Mouse (Mus musculus) testis, postnatal 14 days (tissue): Measurements from ENCODE around the gene Dcaf12.
A peak's percentile ranks its signal among the peaks of the same experiment; 100 is the strongest.

Experiments used
- DNase-seq: peaks from one replicate; pipeline ENCODE4 v3.0.0; 2021; ENCODE audit warnings: low spot score

Gene Dcaf12

DNA sequence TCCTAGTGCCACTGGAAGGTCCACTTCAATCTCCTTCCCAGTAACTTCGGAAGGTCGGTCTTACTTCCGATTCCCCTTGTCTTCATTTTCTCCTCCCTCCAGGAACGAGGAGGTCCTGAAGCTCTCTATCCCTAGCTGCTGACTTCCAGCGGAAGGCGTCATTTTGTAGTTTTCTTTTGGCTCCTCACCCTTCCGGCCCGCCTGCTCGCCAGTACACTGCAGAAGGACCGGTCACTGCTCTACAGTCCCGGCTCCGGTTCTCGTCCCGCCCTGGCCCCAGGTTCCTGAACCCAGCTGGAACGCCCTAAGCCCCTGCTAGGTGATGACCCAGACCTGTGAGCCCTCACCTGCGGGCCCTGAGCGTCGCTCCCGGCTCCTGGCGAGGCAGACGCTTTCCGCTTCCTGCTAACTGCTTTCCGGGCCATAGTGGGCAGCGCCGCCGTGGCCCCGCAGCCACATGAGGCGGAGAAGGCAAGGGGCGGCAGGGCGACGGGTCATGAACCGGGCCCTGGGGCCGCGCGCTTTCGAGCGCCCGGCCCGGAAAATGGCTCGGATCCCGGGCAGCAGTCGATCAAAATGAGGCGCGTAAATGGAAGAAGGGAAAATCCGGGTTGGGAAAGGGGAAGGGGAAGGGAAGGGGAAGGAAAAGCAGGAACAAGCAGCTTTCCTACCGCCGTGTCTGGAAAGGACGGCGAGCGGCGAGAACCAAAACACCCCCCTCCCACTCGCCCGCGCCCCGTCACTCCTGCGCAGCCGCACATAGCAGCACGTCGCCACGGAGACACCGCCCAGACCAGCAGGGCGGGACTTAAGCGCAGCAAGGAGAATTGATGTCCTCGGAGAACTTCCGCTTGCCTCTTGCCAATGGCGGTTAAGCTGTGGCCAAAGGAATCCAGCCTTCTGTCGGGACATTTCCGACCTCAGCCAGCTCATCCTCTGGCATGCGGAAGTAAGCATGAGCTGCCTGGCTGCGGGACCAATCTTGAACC, at the start of gene Dcaf12:
Gene Dcaf12, minus strand, starts transcription at position 749 of the 989 bp plus-strand sequence.
- peak; percentile 92 for DNase-seq

DNA sequence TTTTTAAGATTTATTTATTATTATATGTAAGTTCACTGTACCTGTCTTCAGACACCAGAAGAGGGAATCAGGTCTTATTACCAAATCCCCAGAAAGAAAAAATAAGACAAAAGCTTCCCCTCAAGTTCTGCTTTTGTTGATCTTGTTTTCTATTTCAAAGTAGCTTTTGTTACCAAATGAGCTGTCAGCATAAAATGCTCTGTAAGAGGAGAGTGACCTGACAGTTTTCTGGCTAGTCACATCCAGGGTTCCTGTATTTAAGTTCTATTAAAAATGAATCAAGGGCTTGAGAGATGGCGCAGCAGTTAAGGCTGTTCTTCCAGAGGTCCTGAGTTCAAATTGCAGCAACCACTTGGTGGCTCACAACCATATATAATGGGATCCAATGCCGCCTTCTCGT, 46.4 kb upstream of the Dcaf12 start:
- DNase-seq, result no peak

DNA sequence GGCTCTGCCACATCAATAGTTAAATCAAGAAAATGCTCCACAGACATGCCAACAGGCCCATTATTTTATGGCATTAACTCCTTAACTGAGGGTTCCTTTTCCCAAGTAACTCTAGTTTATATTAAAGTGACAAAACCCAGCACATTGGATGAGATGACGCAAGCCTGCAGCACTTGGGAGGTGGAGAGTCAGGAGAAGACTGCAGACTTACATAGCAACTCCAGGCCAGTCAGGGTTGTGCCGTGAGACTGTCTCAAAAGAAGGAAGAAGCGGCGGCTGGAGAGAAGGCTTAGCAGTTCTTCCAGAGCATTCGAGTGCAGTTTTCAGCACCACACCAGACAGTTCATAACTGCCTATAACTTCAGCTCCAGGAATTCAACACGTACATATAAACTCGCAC, 44.7 kb upstream of the Dcaf12 start:
- DNase-seq, result no peak

DNA sequence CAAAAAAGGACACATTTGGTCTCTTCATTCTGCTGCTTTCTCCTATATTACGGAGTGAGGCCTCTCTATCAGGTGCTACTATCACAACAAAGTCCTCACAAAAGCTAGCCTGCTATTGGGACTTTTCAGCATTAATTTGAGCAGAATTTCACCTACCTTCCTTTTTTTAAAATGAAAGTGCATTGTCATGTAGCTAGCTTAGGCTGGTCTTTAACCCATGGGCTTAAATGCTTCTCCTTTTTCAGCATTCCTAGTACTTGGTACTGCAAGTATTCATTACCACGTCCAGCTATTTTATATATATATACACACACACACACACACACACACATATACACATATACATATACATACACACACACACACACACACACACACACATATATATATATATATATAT, 44.0 kb upstream of the Dcaf12 start:
- no peak for DNase-seq

DNA sequence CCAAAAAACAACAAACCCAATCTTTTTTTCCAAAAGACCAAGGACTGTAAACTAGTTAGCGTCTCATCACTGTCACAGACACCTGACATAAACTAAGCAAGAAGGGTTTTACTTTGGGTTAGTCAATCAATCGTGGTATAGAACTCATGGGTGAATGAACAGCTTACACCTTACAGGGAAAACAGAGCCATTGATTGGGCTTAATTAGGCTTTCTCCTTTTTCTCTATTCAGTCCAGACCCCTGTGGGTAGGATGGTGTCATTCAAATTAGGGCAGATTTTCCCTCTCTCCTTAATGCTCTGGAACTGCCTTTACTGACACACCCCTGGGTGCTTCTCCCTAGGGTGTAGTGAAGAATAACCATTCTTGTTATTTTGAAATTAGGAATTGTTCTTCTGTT, 42.5 kb upstream of the Dcaf12 start:
- no peak for DNase-seq

DNA sequence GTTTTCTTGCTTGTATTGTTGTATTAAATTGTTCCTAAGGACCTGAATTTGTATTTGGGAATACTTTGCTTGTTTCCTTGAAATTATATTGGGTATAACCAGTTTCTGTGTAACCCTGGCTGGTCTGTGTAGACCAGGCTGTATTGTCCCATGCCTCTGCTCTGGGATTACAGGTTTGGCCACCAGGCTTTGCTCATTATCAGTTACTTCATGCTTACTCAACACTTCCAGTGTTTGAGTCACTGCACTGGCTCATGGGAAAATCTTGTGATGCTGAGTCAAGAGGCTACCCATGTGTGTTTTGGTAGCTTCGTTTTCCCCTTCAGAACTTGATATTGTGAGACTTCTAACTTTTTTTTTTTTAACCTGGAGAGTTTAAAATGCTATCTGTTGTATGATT, 38.6 kb upstream of the Dcaf12 start:
- DNase-seq, result no peak

DNA sequence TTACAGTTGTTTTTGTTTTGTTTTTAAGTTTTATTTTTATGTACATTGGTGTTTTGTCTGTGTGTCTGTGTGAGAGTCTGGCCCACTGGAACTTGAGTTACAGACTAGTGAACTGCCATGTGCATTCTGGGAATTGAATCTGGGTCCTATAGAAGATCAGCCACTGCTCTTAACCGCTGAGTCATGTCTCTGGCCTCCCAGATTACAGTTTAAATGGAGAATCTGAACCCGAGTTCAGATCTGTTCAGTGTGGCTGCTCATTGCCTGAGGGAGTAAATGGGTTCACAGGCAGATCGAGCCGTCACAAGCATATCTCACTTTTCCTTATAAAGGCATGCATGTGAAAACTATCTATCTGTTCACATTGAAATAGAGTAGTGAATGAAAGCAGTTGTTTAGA, 38.1 kb upstream of the Dcaf12 start:
- DNase-seq, result no peak

DNA sequence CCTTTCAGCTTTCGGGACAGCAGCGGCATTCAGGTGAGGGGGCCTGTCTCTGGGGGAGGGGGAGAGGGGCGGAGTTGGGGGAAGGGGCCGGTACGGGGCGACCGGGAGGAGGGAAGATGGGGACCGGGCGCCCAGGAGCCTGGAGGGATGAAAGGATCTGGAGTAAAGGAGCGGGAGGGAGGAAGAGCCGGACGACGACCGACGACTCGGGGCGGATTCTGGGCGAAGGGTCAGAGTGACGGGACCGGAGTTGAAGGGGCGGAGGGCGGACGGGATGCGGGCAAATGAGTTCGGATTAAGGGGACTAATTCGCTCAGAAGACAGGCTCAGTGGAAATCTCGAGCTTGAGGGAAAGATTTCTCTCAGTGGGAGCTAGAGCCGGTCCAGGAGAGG, 34.5 kb upstream of the Dcaf12 start:
- DNase-seq, result no peak

DNA sequence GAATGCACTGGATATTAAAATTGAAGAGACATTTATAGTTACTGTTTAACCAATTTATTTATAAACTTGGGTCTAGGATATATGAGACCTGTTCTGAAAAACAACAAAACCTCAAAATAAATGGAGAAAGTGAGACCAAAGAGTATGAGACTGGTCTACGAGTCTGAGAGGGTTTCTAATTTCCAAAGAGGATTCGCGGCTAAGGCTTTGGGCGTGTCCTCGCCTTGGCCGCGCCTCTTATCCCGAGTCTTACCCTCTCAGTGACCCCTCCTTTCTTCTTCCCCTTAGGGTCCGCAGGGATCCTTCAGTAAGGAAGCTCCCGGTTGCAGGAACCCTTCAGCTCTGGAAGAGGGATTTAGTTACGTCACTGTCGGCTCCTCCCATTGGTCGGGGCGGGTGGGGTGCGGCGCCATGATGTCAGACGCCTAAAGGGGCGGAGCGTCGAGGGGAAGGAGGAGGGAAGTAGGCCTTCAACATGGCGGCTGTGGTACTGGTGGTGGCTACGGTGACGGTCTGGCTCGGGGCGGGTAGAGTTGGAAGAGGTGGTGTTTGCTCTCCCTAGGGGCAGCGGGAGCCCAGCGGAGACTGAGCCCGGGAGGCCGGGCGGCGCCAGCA, 34.0 kb upstream of the Dcaf12 start, which contains the start of gene Ubap1:
Gene Ubap1, plus strand, starts transcription at position 413 of the 615 bp plus-strand sequence.
- peak; percentile 96 for DNase-seq

DNA sequence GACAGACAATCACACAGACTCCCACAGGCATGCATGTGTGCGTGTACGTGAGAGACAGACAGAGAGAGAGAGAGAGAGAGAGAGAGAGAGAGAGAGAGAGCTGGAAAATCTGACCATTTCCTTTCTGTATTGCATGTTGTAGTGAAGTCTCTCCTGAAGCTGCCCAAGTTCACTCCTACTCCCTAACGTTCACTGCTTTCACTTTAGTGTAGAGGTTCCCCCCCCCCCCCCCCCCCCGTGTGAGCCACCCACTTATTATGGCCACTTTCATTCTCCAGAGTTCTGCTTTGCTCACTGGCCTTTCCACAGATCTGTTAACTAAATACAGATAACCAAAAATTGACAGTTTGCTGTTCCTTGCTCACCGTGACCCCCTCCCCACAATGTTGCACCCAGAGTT, 33.1 kb upstream of the Dcaf12 start:
- DNase-seq, result no peak

DNA sequence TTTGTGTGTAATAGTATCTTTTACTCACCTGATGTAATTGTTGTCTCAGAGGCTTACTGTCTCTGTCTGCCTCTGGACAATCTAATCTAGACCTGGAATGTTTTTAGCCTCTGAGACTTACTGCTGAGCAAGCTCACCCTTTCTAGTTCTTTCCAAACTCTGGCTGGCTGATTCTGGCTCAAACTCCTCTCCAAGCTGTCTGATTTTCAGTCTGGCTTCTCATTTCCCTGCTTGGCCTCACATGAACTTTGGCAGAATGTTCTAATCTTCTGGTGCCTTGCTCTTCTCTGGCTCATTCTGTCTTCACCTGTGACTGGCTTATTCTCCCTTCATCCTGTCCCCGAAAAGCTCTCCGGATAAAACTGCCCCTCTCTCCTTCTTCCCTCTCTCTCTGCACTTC, 31.3 kb upstream of the Dcaf12 start:
- no peak for DNase-seq

DNA sequence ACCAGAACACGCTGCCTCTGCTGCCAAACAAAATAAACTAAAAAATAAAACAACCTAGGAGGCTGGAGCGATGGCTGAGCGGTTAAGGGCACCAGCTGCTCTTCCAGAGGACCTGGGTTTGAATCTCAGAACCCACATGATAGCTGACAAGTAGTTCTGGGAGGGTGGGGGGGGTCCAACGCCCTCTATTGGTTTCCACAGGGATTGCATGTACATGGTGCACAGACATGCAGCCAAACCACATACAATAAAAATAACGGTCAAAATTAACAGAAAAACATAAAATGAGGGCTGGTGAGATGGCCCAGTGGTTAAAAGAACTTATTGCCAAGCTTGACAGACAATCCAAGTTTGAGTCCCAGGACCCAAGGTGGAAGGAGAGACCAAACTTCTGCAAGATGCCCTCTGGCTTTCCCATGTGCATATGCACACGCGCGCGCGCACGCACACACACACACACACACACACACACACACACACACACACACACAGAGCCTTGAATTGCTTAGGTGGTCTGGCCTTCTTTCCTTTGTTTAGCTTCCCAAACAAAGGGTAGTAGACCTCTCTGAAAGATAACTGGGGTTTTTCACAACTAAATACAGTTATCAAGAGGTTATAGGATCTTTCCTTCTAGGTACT, 26.3 kb upstream of the Dcaf12 start:
- no peak for DNase-seq

DNA sequence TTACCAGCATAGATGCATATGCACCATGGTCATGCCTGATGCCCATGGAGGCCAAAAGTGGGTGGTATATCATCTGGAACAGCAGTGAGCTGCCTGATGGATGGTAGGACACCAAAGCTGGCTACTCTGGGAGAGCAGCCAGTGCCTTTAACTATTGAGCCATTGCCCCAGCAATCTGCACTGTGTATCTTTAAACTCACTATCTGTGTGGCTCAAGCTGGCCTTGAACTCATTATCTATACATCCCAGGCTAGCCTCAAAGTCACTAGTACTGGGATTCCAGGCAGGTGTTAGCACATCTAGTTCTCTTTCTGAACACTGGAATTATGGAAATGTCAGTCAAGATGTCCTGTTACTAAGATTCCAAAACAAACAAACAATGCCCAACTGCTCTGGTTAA, 21.9 kb upstream of the Dcaf12 start:
- no peak for DNase-seq

DNA sequence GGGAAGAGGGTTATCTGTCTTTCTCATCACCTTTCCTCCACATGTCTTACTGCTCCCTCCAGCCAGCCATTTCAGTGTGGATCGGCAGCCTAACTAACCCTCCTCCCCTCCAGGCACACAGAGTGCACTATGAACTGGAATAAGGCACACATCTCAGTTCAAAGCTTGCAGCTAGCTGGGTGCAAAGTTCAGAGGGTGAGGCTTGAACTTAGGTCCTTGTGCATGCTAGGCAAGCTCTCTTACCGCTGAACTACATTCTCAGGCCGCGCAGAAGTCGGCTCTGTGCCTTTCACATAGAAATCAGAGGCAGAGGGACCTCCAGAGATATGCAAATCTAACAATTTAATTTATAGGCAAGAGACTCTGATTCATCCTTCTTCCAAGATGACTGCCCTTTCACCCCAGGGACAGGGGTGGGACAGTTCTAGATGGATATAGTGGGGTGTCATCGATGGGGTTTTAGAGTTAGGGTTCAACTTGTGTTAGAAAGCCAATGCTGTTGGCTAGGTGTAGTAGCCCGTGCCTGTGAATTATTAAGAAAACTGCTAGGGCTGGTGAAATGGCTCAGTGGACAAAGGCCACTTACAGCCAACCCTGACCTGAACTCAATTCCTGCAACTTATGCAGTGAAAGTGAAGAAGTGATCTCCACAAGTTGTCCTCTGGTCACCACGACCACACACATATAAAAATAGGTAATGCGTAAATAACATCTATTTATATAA, 17.2 kb upstream of the Dcaf12 start:
- DNase-seq, result no peak

DNA sequence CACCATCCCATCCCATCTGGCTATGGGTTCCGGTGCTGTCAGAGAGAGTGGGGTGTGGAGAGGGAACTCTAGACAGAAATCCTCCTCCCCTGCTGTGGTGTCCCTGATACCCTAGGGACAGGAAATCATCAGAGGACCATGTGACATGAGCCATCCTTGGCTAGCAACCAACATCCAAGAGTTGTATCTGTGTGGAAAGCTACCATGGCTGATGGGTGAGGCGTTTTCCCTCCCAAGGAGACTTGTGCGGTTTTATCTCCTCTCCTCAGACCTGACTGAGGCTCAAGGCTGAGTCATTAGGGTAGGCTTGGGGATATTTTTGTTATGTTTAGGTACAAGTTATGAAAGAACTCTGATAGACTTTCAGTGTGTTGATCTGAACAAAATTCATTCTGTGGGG, 16.4 kb upstream of the Dcaf12 start:
- no peak for DNase-seq

DNA sequence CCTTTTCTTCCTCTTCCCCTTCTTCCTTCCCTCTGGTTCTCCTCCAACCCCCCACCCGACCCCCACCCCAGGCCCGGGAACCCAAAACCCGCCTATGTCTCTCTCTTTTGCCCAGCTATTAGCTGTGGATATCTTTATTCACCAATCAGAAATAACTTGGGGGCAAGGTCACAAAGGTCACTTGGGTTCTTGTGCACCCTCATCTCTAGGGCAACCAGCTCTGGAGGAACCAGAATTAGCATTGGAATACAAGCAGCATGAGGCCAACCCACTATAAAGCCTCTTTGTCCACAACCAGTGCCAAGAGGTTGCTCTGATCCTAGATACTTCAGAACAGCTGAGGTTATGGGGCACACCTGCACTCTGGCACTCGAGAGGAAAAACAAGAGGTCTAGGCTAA, 14.8 kb upstream of the Dcaf12 start:
- DNase-seq, result no peak

DNA sequence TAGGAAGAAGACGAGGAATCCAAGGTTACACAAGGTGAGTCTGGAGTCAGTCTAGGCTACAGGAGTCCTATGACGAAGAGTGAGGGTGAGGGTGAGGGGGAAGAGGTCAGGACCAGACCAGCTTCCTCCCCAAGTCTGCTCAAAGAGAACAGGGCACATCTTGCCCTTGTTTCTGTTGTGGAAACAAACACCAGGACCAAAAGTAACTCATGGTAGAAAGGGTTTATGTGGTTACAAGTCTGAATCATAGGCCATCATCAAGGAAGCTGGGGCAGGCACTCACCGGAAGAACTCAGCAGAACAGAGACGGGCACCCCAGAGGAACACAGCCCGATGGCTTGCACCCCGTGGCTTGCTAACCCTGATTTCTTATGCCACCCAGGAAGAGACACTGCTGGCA, 12.2 kb upstream of the Dcaf12 start:
- DNase-seq, result no peak

DNA sequence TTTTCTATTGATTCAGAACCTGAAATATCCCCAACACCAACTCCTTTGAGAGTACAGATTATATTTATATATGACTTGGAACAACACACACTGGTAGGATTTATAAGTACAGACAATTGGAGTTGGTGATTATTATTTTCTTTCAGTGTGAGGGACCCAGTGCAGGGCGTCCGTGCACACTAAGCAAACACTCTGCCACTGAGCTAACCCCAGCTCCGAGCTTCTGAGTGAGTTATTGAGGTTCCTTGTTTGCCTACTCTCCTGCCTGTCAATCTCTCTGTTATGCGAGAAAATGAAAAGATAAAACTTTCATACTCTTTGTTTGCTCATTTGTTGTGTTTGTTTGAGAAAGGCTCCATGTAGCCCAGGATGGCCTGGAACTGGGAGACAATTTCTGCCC, 6.3 kb upstream of the Dcaf12 start:
- no peak for DNase-seq

DNA sequence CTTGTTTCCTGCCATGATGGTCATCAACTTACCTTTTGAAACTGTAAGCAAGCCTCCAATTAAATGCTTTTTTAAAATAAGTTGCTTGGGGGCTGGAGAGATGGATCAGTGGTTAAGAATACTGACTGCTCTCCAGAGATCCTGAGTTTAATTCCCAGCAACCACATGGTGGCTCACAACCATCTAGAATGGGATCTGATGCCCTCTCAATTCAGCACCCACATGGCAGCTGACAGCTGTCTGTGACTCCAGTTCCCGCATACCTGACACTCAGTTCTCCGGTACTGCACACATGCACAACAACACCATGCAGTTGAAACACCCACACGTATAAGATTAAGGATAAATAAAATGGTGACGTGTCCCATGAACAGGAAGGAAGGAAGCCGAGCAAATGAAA, 3.6 kb upstream of the Dcaf12 start:
- DNase-seq, result no peak

DNA sequence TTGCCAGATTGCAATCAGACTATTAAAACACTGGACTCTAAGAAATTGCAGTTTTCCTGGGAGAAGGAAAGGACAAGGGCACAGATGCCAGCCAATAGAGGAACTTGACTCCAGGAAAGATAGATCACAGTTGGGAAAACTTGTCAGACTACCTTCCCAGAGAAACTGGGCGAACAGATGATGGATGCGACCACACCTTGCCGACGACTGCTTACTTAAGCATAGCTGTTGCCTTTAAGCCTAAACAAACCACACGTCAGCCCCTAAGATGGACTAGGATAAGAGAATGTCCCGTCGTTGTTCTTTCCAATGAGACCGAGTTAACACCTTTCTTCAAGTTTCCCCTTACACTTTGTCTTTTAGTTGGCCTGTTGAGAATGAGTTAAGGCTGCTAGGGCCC, 484 bp upstream of the Dcaf12 start:
- no peak for DNase-seq

DNA sequence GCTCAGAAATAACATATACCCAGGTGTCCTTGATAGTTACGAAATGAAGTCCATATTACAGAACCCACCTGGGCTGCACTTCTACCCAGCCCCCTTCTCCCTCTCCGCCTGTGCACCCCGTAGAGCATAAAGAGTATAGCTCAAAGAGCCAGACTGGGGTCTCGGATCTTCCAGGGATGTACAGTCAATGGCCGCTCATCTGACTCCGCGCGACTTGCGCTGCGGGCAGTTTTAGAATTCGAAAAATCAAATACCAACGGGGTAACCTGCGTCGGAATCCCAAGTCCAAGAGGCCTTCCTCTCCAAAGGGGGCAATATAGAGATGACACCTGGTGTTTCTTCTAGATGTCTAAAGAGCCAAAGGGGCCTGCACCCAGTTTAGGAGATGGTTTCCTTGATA, 967 bp downstream of the Dcaf12 start:
- no peak for DNase-seq
